Mouse (Mus musculus) midbrain, embryonic 10.5 days (tissue): ENCODE data around the gene Mmp11. TPM values are rescaled to one million over a fixed set of nuclear protein-coding genes. Genes with fewer than 3 reads are reported as not detected.

Experiments used
- DNase-seq: peaks from one replicate; pipeline ENCODE4 v3.0.0-alpha.2; 2017; ENCODE audit warnings: low spot score
- H3K27ac ChIP-seq: fragments of 300-500 bp; sonication (generic); replicated peaks from 2 replicates; pipeline ENCODE4 v1.5.1; 2016; ENCODE audit warnings: mild to moderate bottlenecking
- H3K27me3 ChIP-seq: fragments of 300-500 bp; sonication (generic); 2 replicates; pipeline ENCODE4 v1.6.1; 2016; ENCODE audit warnings: low read depth, mild to moderate bottlenecking; ENCODE audit not compliant: poor library complexity, severe bottlenecking
- H3K36me3 ChIP-seq: fragments of 300-500 bp; sonication (generic); 2 replicates; pipeline ENCODE4 v1.6.1; 2016; ENCODE audit warnings: mild to moderate bottlenecking, moderate library complexity
- H3K4me1 ChIP-seq: fragments of 300-500 bp; sonication (generic); 2 replicates; pipeline ENCODE4 v1.6.1; 2016
- H3K4me3 ChIP-seq: fragments of 300-500 bp; sonication (generic); 2 replicates; pipeline ENCODE4 v1.5.1; 2016; ENCODE audit warnings: mild to moderate bottlenecking, moderate library complexity
- H3K9me3 ChIP-seq: fragments of 300-500 bp; sonication (generic); replicated peaks from 2 replicates; pipeline ENCODE4 v1.6.1; 2016; ENCODE audit warnings: mild to moderate bottlenecking
- WGBS: fragments of 180-500 bp; shearing (Covaris S2); methylation state at CpG from one replicate; pipeline ENCODE4 v1.1.7; 2016; 5-methylcytosine and 5-hydroxymethylcytosine counted together
- polyA plus RNA-seq: library from polyadenylated mRNA; unstranded; fragments of >200 nt; fragmentation: Nextera tagmentation; extraction: Ambion mirVana; gene quantifications from 2 replicates; pipeline ENCODE4 v1.2.1, GENCODE M21; 2016

The Mmp11 gene
- 23.7 and 38.2 TPM in 2 replicates for polyA plus RNA-seq

GRCm38 (mm10) chr10:75935680-75936541 lies at the start of gene Mmp11:
Mmp11 (minus strand) TSS chr10:75936496.
- peak; percentile 78 for DNase-seq
- Histone ChIP-seq H3K27me3 (peaks cover 93% of the 10 kb centered on the region), H3K36me3 (no peaks in the 10 kb centered on the region), H3K9me3 (no peaks in the 10 kb centered on the region), H3K4me1 (peaks cover 69% of the 10 kb centered on the region), H3K27ac (peak within 1 kb of the TSS; percentile 42; the same call in 1 of the 2 replicates), H3K4me3 (peak within 1 kb of the TSS; percentile 68)
- 2% methylated on average over 51 of the region's 51 CpGs for WGBS

GRCm38 (mm10) chr10:75979432-75979831 lies 43.1 kb upstream of the Mmp11 start:
- no peak for DNase-seq
- WGBS, result 87% methylated on average over 3 of the region's 3 CpGs
- Histone ChIP-seq H3K27me3 (no peaks in the 10 kb centered on the region), H3K9me3 (peaks cover 5% of the 10 kb centered on the region; the same call in 1 of the 2 replicates), H3K27ac (no peak overlapping the region), H3K4me1 (peaks cover 4% of the 10 kb centered on the region; the same call in 1 of the 2 replicates), H3K4me3 (no peak overlapping the region), H3K36me3 (no peaks in the 10 kb centered on the region)

GRCm38 (mm10) chr10:75978835-75979157 lies 42.5 kb upstream of the Mmp11 start:
- Histone ChIP-seq H3K27me3 (no peaks in the 10 kb centered on the region), H3K27ac (no peak overlapping the region), H3K36me3 (no peaks in the 10 kb centered on the region), H3K4me1 (peaks cover 4% of the 10 kb centered on the region; the same call in 1 of the 2 replicates), H3K4me3 (no peak overlapping the region), H3K9me3 (peaks cover 5% of the 10 kb centered on the region; the same call in 1 of the 2 replicates)
- 91% methylated on average over 5 of the region's 5 CpGs for WGBS
- no peak for DNase-seq

GRCm38 (mm10) chr10:75978119-75978834 lies 42.0 kb upstream of the Mmp11 start:
- Histone ChIP-seq H3K4me3 (no peak overlapping the region), H3K9me3 (peaks cover 5% of the 10 kb centered on the region; the same call in 1 of the 2 replicates), H3K27me3 (no peaks in the 10 kb centered on the region), H3K36me3 (no peaks in the 10 kb centered on the region), H3K4me1 (peaks cover 4% of the 10 kb centered on the region; the same call in 1 of the 2 replicates), H3K27ac (no peak overlapping the region)
- 52% methylated on average over 10 of the region's 10 CpGs for WGBS
- no peak for DNase-seq

- Histone ChIP-seq H3K27ac (no peak overlapping the region), H3K36me3 (no peaks in the 10 kb centered on the region), H3K4me1 (peaks cover 4% of the 10 kb centered on the region; the same call in 1 of the 2 replicates), H3K4me3 (no peak overlapping the region), H3K9me3 (peaks cover 5% of the 10 kb centered on the region; the same call in 1 of the 2 replicates), H3K27me3 (no peaks in the 10 kb centered on the region)
- 81% methylated on average over 5 of the region's 5 CpGs for WGBS
- DNase-seq, result no peak
Observed at GRCm38 (mm10) chr10:75975216-75975615, 38.9 kb upstream of the Mmp11 start.

- DNase-seq, result no peak
- Histone ChIP-seq H3K36me3 (no peaks in the 10 kb centered on the region), H3K4me3 (no peak overlapping the region), H3K4me1 (peaks cover 4% of the 10 kb centered on the region; the same call in 1 of the 2 replicates), H3K27me3 (no peaks in the 10 kb centered on the region), H3K9me3 (peaks cover 5% of the 10 kb centered on the region; the same call in 1 of the 2 replicates), H3K27ac (no peak overlapping the region)
- 93% methylated on average over 10 of the region's 10 CpGs for WGBS
Observed at GRCm38 (mm10) chr10:75973846-75974245, 37.5 kb upstream of the Mmp11 start.

- peaks cover 26% of the 10 kb centered on the region for H3K4me1 ChIP-seq
- WGBS, result 31% methylated on average over 20 of the region's 20 CpGs
- no peaks in the 10 kb centered on the region for H3K36me3 ChIP-seq
- no peaks in the 10 kb centered on the region for H3K9me3 ChIP-seq
- peaks cover 32% of the 10 kb centered on the region for H3K27me3 ChIP-seq
- H3K27ac ChIP-seq, result peak within 1 kb of the TSS; percentile 47
- H3K4me3 ChIP-seq, result peak within 1 kb of the TSS; percentile 41
- DNase-seq, result no peak
Observed at GRCm38 (mm10) chr10:75954381-75954811, 18.1 kb upstream of the Mmp11 start, which contains the start of gene Gm5134. Gm5134 (plus strand) TSS chr10:75954514.

- peak; percentile 45 for DNase-seq
- H3K9me3 ChIP-seq, result no peaks in the 10 kb centered on the region
- peaks cover 37% of the 10 kb centered on the region for H3K27me3 ChIP-seq
- WGBS, result 6% methylated on average over 13 of the region's 13 CpGs
- peak overlapping the region; percentile 76 for H3K27ac ChIP-seq
- H3K36me3 ChIP-seq, result no peaks in the 10 kb centered on the region
- peaks cover 26% of the 10 kb centered on the region for H3K4me1 ChIP-seq
- H3K4me3 ChIP-seq, result peak overlapping the region; percentile 65
Observed at GRCm38 (mm10) chr10:75951424-75952050, 15.2 kb upstream of the Mmp11 start.

GRCm38 (mm10) chr10:75950791-75951210 lies 14.5 kb upstream of the Mmp11 start:
- peak; percentile 47 for DNase-seq
- Histone ChIP-seq H3K4me1 (peaks cover 26% of the 10 kb centered on the region), H3K27me3 (peaks cover 37% of the 10 kb centered on the region), H3K4me3 (peak overlapping the region; percentile 65), H3K27ac (peak overlapping the region; percentile 76), H3K36me3 (no peaks in the 10 kb centered on the region), H3K9me3 (no peaks in the 10 kb centered on the region)
- 2% methylated on average over 23 of the region's 23 CpGs for WGBS

- H3K4me1 ChIP-seq, result peaks cover 23% of the 10 kb centered on the region
- H3K27me3 ChIP-seq, result peaks cover 33% of the 10 kb centered on the region
- no peaks in the 10 kb centered on the region for H3K9me3 ChIP-seq
- no peak overlapping the region for H3K27ac ChIP-seq
- DNase-seq, result no peak
- H3K36me3 ChIP-seq, result no peaks in the 10 kb centered on the region
- 82% methylated on average over 22 of the region's 22 CpGs for WGBS
- no peak overlapping the region for H3K4me3 ChIP-seq
Observed at GRCm38 (mm10) chr10:75949053-75950045, 13.1 kb upstream of the Mmp11 start.

- no peaks in the 10 kb centered on the region for H3K36me3 ChIP-seq
- H3K27ac ChIP-seq, result no peak overlapping the region
- peaks cover 32% of the 10 kb centered on the region for H3K27me3 ChIP-seq
- peaks cover 27% of the 10 kb centered on the region for H3K4me1 ChIP-seq
- WGBS, result 85% methylated on average over 5 of the region's 5 CpGs
- no peak for DNase-seq
- no peak overlapping the region for H3K4me3 ChIP-seq
- H3K9me3 ChIP-seq, result no peaks in the 10 kb centered on the region
Observed at GRCm38 (mm10) chr10:75948079-75948478, 11.8 kb upstream of the Mmp11 start.
